Mouse (Mus musculus) liver (tissue): Measurements from ENCODE around the gene Ankrd2.
"Not testable (repeated sequence)": the region's sequence is repeated elsewhere in the genome, so short reads cannot be mapped to it uniquely, and the experiment has no call there.

Source experiments
- DNase-seq: peaks from one replicate; pipeline ENCODE4 v3.0.0-alpha.2; 2020; ENCODE audit warnings: mixed read lengths

The Ankrd2 gene

DNA sequence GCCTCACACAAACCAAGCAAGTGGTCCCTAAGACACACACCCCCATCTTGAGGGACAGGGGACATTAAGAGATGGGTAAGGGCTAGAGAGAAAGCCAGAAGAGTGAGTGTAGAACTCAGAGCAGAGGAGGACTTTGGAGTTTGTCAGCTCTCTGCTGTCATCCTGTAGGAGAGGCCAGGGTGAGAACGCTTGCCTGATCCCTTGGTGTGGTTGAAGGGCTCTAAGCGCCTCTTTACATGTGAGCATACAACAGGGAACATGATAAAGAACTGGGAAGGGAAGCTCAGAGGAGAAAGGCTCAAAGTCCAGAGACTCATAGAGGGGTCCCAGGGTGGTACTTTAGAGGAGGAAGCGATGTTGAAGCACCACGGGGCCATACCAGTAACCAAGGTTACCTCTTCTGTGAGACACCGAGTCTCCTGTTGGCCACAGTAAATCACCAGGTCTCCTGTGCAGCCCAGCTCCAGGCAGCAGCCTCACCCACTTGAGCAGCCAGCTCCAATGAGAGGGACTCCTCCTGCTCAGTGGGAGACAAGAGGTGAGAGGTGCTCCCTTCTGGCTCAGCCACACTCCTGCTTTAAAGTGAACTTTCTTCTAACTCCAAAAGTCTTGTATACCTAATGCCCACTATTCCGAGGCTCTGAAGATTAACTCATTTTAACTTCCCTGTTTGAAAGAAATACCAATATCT, 21.1 kb downstream of the Ankrd2 start:
- no peak for DNase-seq

GRCm38 (mm10) chr19:42058426-42058825, 22.6 kb downstream of the Ankrd2 start:
- DNase-seq = no peak

DNA sequence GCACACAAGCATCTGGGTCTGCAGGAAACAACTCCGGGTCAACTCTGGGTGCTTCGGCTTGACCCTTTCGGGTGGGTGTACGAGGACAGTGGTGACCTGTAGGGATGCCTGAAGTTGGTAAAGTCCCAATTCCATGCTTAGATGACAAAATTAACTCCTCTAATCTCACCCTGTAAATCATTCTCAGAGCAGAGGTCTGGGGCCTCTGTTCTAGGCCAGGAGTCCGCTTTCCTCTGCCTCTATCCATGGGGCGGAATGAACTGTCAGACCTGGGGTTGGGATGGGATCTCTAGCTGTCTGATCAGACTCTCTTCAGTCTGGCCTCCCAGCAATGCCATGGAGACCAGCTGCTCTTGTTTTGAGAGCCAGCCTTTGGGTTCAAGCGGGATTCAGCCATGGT, 25.6 kb downstream of the Ankrd2 start:
- DNase-seq = no peak

GRCm38 (mm10) chr19:42068441-42069240, 32.8 kb downstream of the Ankrd2 start:
- no peak for DNase-seq

DNA sequence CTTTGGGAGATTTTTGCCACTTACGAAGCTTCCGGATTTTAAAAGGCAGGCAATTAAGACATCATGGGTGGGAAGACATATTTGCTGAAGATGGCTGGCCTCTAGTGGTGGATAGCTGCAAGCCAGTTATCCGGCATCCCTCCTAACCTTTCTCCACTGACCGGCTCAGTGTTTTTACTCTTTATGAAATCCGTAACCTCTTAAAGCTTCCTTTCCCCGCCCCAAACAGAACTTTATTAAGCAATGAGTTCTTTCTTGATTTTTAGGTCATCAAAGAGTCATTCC, 33.4 kb downstream of the Ankrd2 start:
- DNase-seq = no peak

DNA sequence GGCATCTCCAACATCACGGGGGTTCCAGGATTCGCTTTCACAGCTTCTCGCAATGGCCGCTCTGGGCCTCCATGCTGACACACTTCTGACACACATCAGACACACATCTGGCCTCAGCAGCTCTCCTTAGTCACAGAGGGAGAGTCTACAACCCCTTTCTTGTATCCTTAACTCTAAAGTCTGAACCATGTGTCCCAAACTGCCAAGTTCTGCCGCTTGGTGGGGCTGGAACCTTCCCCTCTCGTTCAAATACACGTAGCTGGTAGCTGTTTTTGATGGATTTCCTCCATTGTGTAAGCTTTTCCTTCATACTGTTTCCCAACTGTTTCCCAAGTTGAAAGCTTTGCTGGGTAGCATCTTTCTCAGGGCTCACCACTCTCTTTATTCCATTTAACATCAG, 35.4 kb downstream of the Ankrd2 start:
- DNase-seq = no peak

DNA sequence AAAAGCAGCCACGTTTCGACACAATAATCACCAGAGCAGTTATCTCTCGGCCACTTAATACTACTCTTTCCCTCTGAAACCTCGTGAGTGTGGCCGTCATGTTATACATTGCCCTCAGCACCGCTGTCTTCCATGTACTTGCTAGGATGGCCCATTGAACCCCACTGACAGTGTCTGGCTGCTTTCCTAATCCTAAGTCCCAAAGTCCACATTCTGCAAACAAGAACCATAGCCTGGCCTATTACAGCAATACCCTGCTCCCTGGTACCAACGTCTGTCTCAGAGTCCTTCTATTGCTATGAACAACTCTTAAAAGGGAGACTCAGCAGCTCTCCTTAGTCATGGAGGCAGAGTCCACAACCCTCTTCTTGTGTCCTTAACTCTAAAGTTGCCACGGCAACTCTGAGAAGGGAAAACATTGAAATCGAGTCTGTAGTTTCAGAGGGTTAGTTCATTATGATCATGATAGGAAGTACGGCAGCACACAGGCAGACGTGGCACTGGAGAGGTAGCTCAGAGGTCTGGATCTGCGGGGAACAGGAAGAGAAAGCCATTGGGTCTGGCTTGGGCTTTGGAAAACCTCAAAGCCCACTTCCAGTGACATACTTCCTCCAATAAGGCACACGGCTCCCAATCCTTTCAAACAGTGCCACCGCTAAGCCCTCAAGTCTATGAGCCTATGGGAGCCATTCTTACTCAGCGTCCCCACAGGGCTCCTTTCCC, 36.2 kb downstream of the Ankrd2 start:
- DNase-seq = no peak

GRCm38 (mm10) chr19:42072802-42073201, 37.0 kb downstream of the Ankrd2 start:
- DNase-seq = no peak

DNA sequence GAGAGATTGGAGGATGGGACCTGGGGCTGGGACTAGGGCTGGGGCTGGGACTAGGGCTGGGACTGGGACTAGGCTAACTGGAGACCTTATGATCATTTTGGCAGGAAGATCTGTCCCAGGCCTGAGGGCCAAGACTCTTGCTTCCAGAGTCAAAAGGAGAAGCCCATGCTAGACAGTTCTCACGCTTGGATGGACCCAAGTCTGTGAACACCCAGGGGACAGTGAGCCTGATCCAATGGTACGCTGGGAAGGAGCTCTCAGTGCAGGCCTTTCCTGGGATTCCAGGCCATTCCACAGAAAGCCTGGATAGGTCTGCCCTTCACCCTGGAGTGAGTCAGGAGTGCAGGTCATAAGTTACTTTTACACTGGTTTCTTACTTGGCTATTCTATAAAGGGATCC, 39.3 kb downstream of the Ankrd2 start:
- DNase-seq = no peak

DNA sequence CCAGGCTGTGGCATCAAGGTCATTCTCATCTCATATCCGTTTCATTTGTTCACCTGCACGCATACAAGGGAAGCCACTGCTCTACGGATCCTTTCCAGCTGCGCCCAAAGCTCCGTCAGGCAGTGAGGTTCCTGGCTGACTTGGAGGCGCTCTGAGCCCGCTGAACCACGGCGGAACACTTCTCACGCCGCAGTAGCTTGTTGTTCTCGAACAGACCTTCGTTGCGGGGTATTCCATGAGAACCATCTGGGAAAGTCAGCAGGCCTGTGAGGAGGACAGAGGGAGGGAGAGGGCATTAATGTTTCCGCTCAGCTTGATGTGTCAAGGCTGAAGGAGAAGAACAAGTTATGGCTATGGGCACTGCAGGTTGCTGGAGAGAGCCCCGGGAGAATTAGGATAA, 40.2 kb downstream of the Ankrd2 start:
- DNase-seq = no peak

GRCm38 (mm10) chr19:42078566-42078965, 42.8 kb downstream of the Ankrd2 start:
- no peak for DNase-seq

GRCm38 (mm10) chr19:42079006-42079405, 43.2 kb downstream of the Ankrd2 start:
- DNase-seq = no peak

- no peak for DNase-seq
Measured at GRCm38 (mm10) chr19:42079950-42080349, 44.1 kb downstream of the Ankrd2 start.

- no peak for DNase-seq
Measured at GRCm38 (mm10) chr19:42080469-42080868, 44.7 kb downstream of the Ankrd2 start.

GRCm38 (mm10) chr19:42081613-42082012, 45.8 kb downstream of the Ankrd2 start:
- DNase-seq = not testable (repeated sequence)

DNA sequence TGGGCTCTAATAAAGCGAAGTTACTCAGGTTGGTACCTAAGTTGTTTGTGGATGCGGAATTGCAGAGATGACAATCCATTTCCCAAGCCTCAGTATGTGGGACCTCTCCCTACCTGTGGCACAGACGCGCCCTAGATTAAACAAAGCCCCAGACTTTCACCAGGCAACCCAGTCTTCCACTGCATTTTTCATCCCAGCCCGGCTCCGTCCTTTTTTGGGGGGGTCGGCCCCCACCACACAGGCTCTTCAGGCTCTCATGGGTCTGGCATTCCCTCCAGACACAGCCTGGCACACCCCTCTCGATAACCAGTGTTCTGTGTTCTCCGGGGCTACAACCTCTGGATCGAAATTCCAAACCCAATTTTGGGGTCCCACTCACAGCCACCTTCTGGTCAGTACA, 49.9 kb downstream of the Ankrd2 start:
- DNase-seq = no peak

DNA sequence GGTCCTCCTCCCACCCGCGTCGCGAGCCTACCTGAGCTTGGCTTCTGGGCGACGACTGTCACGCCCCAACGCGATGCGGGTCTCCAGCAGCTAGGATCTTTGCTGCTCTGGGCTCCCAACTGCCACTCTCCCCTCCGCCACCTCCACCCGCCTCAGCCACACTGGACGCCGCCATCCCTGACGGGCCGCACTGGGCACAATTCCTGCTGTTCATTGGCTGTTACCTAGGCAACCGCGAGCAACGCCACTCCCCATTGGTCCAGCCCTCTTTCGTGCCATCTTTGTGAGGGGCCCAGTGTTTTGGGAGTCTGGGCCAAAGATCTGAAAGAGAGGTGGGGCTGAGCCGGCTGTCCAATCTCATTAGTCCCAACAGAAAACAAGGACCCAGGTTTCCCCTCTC, 50.4 kb downstream of the Ankrd2 start, which contains the start of gene Morn4:
Gene Morn4 (minus strand): TSS at position 192 of the 400 bp plus-strand sequence.
- peak; percentile 85 for DNase-seq

GRCm38 (mm10) chr19:42089103-42089747, 53.4 kb downstream of the Ankrd2 start:
- peak; percentile 69 for DNase-seq

DNA sequence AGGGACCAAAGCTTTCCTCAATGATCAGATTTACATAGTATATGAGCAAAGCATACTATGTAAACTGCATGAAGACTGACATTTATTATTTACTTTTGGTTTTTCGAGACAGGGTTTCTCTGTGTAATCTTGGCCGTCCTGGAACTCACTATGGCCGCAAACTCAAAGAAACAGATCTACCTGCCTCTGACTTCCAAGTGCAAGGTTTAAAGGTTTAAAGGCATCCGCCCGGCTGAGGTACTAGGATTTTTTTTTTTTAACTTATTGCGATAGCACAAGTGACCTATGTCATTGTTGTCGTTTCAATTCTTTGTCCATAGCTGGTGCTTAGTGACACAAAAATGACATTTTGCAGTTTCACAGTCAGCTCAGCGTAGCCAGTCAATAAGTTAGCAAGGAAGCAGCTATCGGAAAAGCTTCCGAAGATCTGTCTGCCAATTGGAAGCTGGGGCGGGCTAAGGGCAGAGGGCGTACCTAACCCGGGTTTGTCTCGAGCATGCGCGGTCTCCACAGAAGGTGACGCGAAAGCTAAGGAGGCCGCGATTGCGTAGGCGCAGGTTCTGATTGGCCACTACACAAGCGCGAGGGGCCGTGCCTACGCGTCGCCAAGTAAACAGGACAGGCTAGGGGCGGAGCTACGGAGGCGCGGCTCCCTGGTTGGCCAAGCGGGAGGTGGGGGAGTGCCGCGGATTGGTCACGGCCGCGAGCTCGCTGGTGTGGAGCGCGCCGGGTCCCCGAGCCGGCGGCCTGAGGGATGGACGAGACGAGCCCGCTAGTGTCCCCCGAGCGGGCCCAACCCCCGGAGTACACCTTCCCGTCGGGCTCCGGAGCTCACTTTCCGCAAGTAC, 54.2 kb downstream of the Ankrd2 start, which contains the start of gene Pi4k2a:
Gene Pi4k2a (plus strand): TSS at position 723 of the 848 bp plus-strand sequence.
- DNase-seq = peak; percentile 99

DNA sequence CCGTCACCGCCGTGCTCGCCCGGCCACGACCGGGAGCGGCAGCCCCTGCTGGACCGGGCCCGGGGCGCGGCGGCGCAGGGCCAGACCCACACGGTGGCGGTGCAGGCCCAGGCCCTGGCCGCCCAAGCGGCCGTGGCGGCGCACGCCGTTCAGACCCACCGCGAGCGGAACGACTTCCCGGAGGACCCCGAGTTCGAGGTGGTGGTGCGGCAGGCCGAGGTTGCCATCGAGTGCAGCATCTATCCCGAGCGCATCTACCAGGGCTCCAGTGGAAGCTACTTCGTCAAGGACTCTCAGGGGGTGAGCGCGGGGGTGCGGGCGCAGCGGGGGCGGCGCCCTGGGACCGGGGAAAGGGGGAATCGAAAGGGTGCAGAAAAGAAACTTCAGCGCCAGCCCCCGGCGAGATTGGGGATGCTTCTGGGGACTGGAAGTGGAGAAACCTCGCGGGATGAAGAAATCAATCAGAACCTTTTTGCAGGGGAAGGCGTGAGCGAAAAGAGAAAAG, 54.9 kb downstream of the Ankrd2 start:
- no peak for DNase-seq
